Mouse (Mus musculus) MEL (cell line): ENCODE results near the gene Ifi47. TPM values are rescaled to one million over a fixed set of nuclear protein-coding genes. Genes with fewer than 3 reads are reported as not detected.

ENCODE experiments used
- DNase-seq: peaks from one replicate; pipeline ENCODE4 v3.0.0; 2011; ENCODE audit warnings: low read depth, low spot score
- H3K27ac ChIP-seq: 2 replicates; pipeline ENCODE4 v1.5.1; 2012; ENCODE audit warnings: low read depth, mild to moderate bottlenecking, control low read depth, low read length, moderate library complexity; ENCODE audit not compliant: control insufficient read depth
- H3K27me3 ChIP-seq, 2 experiments: fragments of 150-350 bp in 1 of 2; sonication (generic) in 1 of 2; 2 replicates each; pipeline ENCODE4 v1.6.1; 2012; ENCODE audit warnings: low read length in 2 of 2, mild to moderate bottlenecking in 2 of 2, improper control_type of control experiment in 1 of 2, moderate library complexity in 1 of 2; ENCODE audit not compliant: insufficient read depth in 2 of 2, control insufficient read depth in 1 of 2
- H3K36me3 ChIP-seq, 2 experiments: 2 replicates each; pipeline ENCODE4 v1.6.1; 2012 to 2014; ENCODE audit warnings: low read length in 2 of 2, improper control_type of control experiment in 1 of 2, inconsistent platforms in 1 of 2, mild to moderate bottlenecking in 1 of 2; ENCODE audit not compliant: insufficient read depth in 2 of 2, control insufficient read depth in 1 of 2
- H3K4me1 ChIP-seq, 2 experiments: fragments of 150-350 bp in 1 of 2; sonication (generic) in 1 of 2; 2 replicates each; pipeline ENCODE4 v1.6.1; 2012; ENCODE audit warnings: low read length in 2 of 2, improper control_type of control experiment in 1 of 2, mild to moderate bottlenecking in 1 of 2; ENCODE audit not compliant: insufficient read depth in 2 of 2, control insufficient read depth in 1 of 2
- H3K4me3 ChIP-seq, 2 experiments: fragments of 150-350 bp in 1 of 2; sonication (generic) in 1 of 2; 2 replicates each; pipeline ENCODE4 v1.5.1; 2012; ENCODE audit warnings: low read depth in 2 of 2, low read length in 2 of 2, mild to moderate bottlenecking in 2 of 2, moderate library complexity in 2 of 2, control low read depth in 1 of 2, improper control_type of control experiment in 1 of 2; ENCODE audit not compliant: control insufficient read depth in 1 of 2, insufficient read depth in 1 of 2
- H3K79me2 ChIP-seq: 2 replicates; pipeline ENCODE4 v1.6.1; 2012; ENCODE audit warnings: mild to moderate bottlenecking, low read length, moderate library complexity; ENCODE audit not compliant: control insufficient read depth, poor library complexity, insufficient read depth
- H3K9ac ChIP-seq: 2 replicates; pipeline ENCODE4 v1.6.1; 2012; ENCODE audit warnings: low read depth, mild to moderate bottlenecking, control low read depth, low read length, moderate library complexity; ENCODE audit not compliant: control insufficient read depth, poor library complexity, severe bottlenecking
- H3K9me3 ChIP-seq: fragments of 150-350 bp; sonication (generic); replicated peaks from 2 replicates; pipeline ENCODE4 v1.6.1; 2012; ENCODE audit warnings: mild to moderate bottlenecking, low read length, improper control_type of control experiment, moderate library complexity; ENCODE audit not compliant: insufficient read depth
- CHD1 ChIP-seq: IDR thresholded peaks from 2 replicates; pipeline ENCODE4 v1.6.1; 2012; ENCODE audit warnings: low read depth, mild to moderate bottlenecking, inconsistent platforms, low read length, improper control_type of control experiment
- CTCF ChIP-seq, 3 experiments: IDR thresholded peaks in 2 of 3; conservative IDR thresholded peaks in 1 of 3; 2 replicates each; pipeline ENCODE4 v1.5.1; 2011 to 2012; ENCODE audit warnings: low read length in 3 of 3, low read depth in 2 of 3, mild to moderate bottlenecking in 2 of 3, improper control_type of control experiment in 1 of 3, inconsistent platforms in 1 of 3, mixed read lengths in 1 of 3, moderate library complexity in 1 of 3; ENCODE audit not compliant: control insufficient read depth in 1 of 3, insufficient read depth in 1 of 3, poor library complexity in 1 of 3, severe bottlenecking in 1 of 3
- GABPA ChIP-seq: IDR thresholded peaks from 2 replicates; pipeline ENCODE4 v1.6.1; 2012; ENCODE audit warnings: low read depth, mild to moderate bottlenecking, inconsistent platforms, low read length, improper control_type of control experiment, moderate library complexity
- GATA1 ChIP-seq: IDR thresholded peaks from 2 replicates; pipeline ENCODE4 v1.6.1; 2011; ENCODE audit warnings: low read depth, low read length, improper control_type of control experiment
- HCFC1 ChIP-seq: IDR thresholded peaks from 2 replicates; pipeline ENCODE4 v1.6.1; 2012; ENCODE audit warnings: low read depth, mild to moderate bottlenecking, inconsistent platforms, low read length, improper control_type of control experiment, moderate library complexity
- MAFK ChIP-seq: IDR thresholded peaks from 2 replicates; pipeline ENCODE4 v1.6.1; 2011; ENCODE audit warnings: low read depth, mild to moderate bottlenecking, low read length, improper control_type of control experiment, borderline replicate concordance
- MXI1 ChIP-seq: IDR thresholded peaks from 2 replicates; pipeline ENCODE4 v1.6.1; 2011; ENCODE audit warnings: mild to moderate bottlenecking, low read depth, low read length, improper control_type of control experiment
- MYB ChIP-seq: IDR thresholded peaks from 2 replicates; pipeline ENCODE4 v1.6.1; 2011; ENCODE audit warnings: mild to moderate bottlenecking, low read depth, low read length, improper control_type of control experiment
- MYC ChIP-seq: IDR thresholded peaks from 2 replicates; pipeline ENCODE4 v1.6.1; 2011; ENCODE audit warnings: low read depth, mild to moderate bottlenecking, low read length, improper control_type of control experiment, moderate library complexity
- NRF1 ChIP-seq: IDR thresholded peaks from 2 replicates; pipeline ENCODE4 v1.6.1; 2014; ENCODE audit warnings: low read depth, mild to moderate bottlenecking, inconsistent platforms, low read length, improper control_type of control experiment, moderate library complexity; ENCODE audit not compliant: poor library complexity, insufficient read depth, severe bottlenecking
- POLR2A ChIP-seq, 2 experiments: IDR thresholded peaks; 2 replicates each; pipeline ENCODE4 v1.6.1; 2011 to 2012; ENCODE audit warnings: low read length in 2 of 2, mild to moderate bottlenecking in 2 of 2, control low read depth in 1 of 2, improper control_type of control experiment in 1 of 2, low read depth in 1 of 2, moderate library complexity in 1 of 2; ENCODE audit not compliant: control insufficient read depth in 1 of 2, insufficient read depth in 1 of 2, poor library complexity in 1 of 2
- POLR2AphosphoS2 ChIP-seq: IDR thresholded peaks from 2 replicates; pipeline ENCODE4 v1.6.1; 2011; ENCODE audit warnings: low read length, improper control_type of control experiment
- POLR2AphosphoS5 ChIP-seq: IDR thresholded peaks from 2 replicates; pipeline ENCODE4 v1.6.1; 2012; ENCODE audit warnings: low read depth, borderline replicate concordance, mild to moderate bottlenecking, inconsistent platforms, low read length, moderate library complexity, mixed read lengths
- SIN3A ChIP-seq: IDR thresholded peaks from 2 replicates; pipeline ENCODE4 v1.6.1; 2012; ENCODE audit warnings: low read length, improper control_type of control experiment, inconsistent platforms
- SMC3 ChIP-seq: IDR thresholded peaks from 2 replicates; pipeline ENCODE4 v1.6.1; 2011; ENCODE audit warnings: low read depth, low read length, improper control_type of control experiment
- TAL1 ChIP-seq: IDR thresholded peaks from 2 replicates; pipeline ENCODE4 v1.6.1; 2012; ENCODE audit warnings: mild to moderate bottlenecking, inconsistent platforms, low read length, moderate library complexity, mixed read lengths
- TCF12 ChIP-seq: IDR thresholded peaks from 2 replicates; pipeline ENCODE4 v1.6.1; 2014; ENCODE audit warnings: low read depth, mild to moderate bottlenecking, inconsistent platforms, low read length, improper control_type of control experiment, moderate library complexity
- UBTF ChIP-seq: IDR thresholded peaks from 2 replicates; pipeline ENCODE4 v1.6.1; 2012; ENCODE audit warnings: low read depth, mild to moderate bottlenecking, inconsistent platforms, low read length, improper control_type of control experiment, moderate library complexity, borderline replicate concordance; ENCODE audit not compliant: insufficient read depth
- ZC3H11A ChIP-seq: IDR thresholded peaks from 2 replicates; pipeline ENCODE4 v1.6.1; 2012; ENCODE audit warnings: low read depth, mild to moderate bottlenecking, inconsistent platforms, low read length, improper control_type of control experiment
- ZMIZ1 ChIP-seq: IDR thresholded peaks from 2 replicates; pipeline ENCODE4 v1.6.1; 2012; ENCODE audit warnings: low read depth, mild to moderate bottlenecking, inconsistent platforms, low read length, improper control_type of control experiment, moderate library complexity
- ZNF384 ChIP-seq: IDR thresholded peaks from 2 replicates; pipeline ENCODE4 v1.6.1; 2012; ENCODE audit warnings: low read depth, mild to moderate bottlenecking, inconsistent platforms, low read length, improper control_type of control experiment
- polyA plus RNA-seq, 2 experiments: library from polyadenylated mRNA; stranded (reverse) in 1 of 2; unstranded in 1 of 2; fragments of >175 nt in 1 of 2; fragments of >200 nt in 1 of 2; gene quantifications; 2 replicates each; pipeline versions ENCODE4 v1.2.1 to v1.2.4; 2012; ENCODE audit warnings: low replicate concordance in 2 of 2, low read depth in 1 of 2; ENCODE audit not compliant: insufficient read length in 2 of 2, insufficient read depth in 1 of 2, missing spikeins in 1 of 2
- total RNA-seq: library from RNA; depleted of rRNA; stranded (reverse); fragments of 300-350 nt; gene quantifications from 2 replicates; pipeline ENCODE4 v1.2.3, GENCODE M21; 2012

Gene Ifi47
- total and polyA plus RNA-seq, 3 experiments = 26.4 to 35.2 TPM; not detected in 1

GRCm38 (mm10) chr11:49103047-49103693, 26.8 kb downstream of the Ifi47 start (continued):
- TF ChIP-seq ZC3H11A = peak; percentile 100
- TF ChIP-seq, all 39 proteins: peak for 10

GRCm38 (mm10) chr11:49105752-49106151, 29.4 kb downstream of the Ifi47 start:
- peaks cover 2 to 8% of the 10 kb centered on the region in 2 experiments; a peak in 3 of 4 replicates for H3K4me1 ChIP-seq

GRCm38 (mm10) chr11:49107650-49108537, 31.5 kb downstream of the Ifi47 start:
- no peak for DNase-seq
- peaks cover 2 to 4% of the 10 kb centered on the region in 2 experiments; a peak in 3 of 4 replicates for H3K4me1 ChIP-seq
- no peaks in the 10 kb centered on the region for H3K9me3 ChIP-seq
- H3K36me3 ChIP-seq = peaks cover 0 to 2% of the 10 kb centered on the region in 2 experiments; a peak in 1 of 4 replicates
- no peaks in the 10 kb centered on the region; a peak in 1 of 4 replicates for H3K27me3 ChIP-seq
- no peak overlapping the region for H3K4me3 ChIP-seq
- H3K27ac ChIP-seq = no peak overlapping the region
- TF ChIP-seq HCFC1 (no peak), SIN3A (no peak), TCF12 (no peak), MYC (no peak), MXI1 (no peak), NRF1 (no peak), POLR2AphosphoS2 (no peak), MAFK (no peak), ZC3H11A (no peak), ZMIZ1 (no peak), MYB (no peak), CHD1 (no peak), TAL1 (no peak)
- no peaks in the 10 kb centered on the region for H3K79me2 ChIP-seq
- no peak overlapping the region for H3K9ac ChIP-seq

More at GRCm38 (mm10) chr11:49105752-49106151, 29.4 kb downstream of the Ifi47 start:
- no peak for TF ChIP-seq CTCF (IDR thresholded peaks at IDR 0.05 in 2 of 3, conservative IDR thresholded peaks at IDR 0.05 in 1 of 3; ENCODE audit: control insufficient read depth in 1 of 3, insufficient read depth in 1 of 3, low read depth in 2 of 3, low read length in 3 of 3, poor library complexity in 1 of 3, severe bottlenecking in 1 of 3)
- no peak for TF ChIP-seq UBTF
- no peak for TF ChIP-seq MXI1
- no peak for TF ChIP-seq POLR2A (IDR thresholded peaks at IDR 0.05; ENCODE audit: control insufficient read depth in 1 of 2, insufficient read depth in 1 of 2, low read depth in 1 of 2, low read length in 2 of 2, poor library complexity in 1 of 2)
- TF ChIP-seq ZNF384 = no peak
- TF ChIP-seq GATA1 = no peak
- no peak for TF ChIP-seq SMC3
- no peak for TF ChIP-seq POLR2AphosphoS5
- no peak for TF ChIP-seq GABPA
- TF ChIP-seq, all 39 proteins: peak for 0
- no peak overlapping the region for H3K27ac ChIP-seq
- no peaks in the 10 kb centered on the region for H3K27me3 ChIP-seq
- H3K9ac ChIP-seq = no peak overlapping the region
- no peaks in the 10 kb centered on the region for H3K79me2 ChIP-seq
- no peak for DNase-seq
- no peaks in the 10 kb centered on the region for H3K9me3 ChIP-seq
- peaks cover 0 to 2% of the 10 kb centered on the region in 2 experiments; a peak in 1 of 4 replicates for H3K36me3 ChIP-seq
- no peak overlapping the region for H3K4me3 ChIP-seq
